Mouse (Mus musculus) liver, embryonic 16.5 days (tissue): ENCODE results near the gene Dcst2. TPM values are rescaled to one million over a fixed set of nuclear protein-coding genes. Genes with fewer than 3 reads are reported as not detected.

Experiments
- ATAC-seq: fragments of 200-750 bp; cut with Nextera tagmentation; 2 replicates; pipeline ENCODE4 v1.8.0; 2017; ENCODE audit warnings: low read depth, mild to moderate bottlenecking, moderate number of reproducible peaks, moderate library complexity
- H3K27ac ChIP-seq: fragments of 300-500 bp; sonication (generic); 2 replicates; pipeline ENCODE4 v1.5.1; 2014; ENCODE audit warnings: mild to moderate bottlenecking, low read length
- H3K27me3 ChIP-seq: fragments of 300-500 bp; sonication (generic); 2 replicates; pipeline ENCODE4 v1.6.1; 2014; ENCODE audit warnings: low read depth, low read length, mixed read lengths; ENCODE audit not compliant: control insufficient read depth, insufficient read depth
- H3K36me3 ChIP-seq: fragments of 300-500 bp; sonication (generic); 2 replicates; pipeline ENCODE4 v1.6.1; 2014; ENCODE audit warnings: mild to moderate bottlenecking; ENCODE audit not compliant: control insufficient read depth, insufficient read depth
- H3K4me1 ChIP-seq: fragments of 300-500 bp; sonication (generic); 2 replicates; pipeline ENCODE4 v1.6.1; 2014; ENCODE audit warnings: low read depth, low read length, mixed read lengths; ENCODE audit not compliant: control insufficient read depth
- H3K4me2 ChIP-seq: fragments of 300-500 bp; sonication (generic); 2 replicates; pipeline ENCODE4 v1.6.1; 2014; ENCODE audit warnings: low read depth, low read length, mixed read lengths
- H3K4me3 ChIP-seq: fragments of 300-500 bp; sonication (generic); 2 replicates; pipeline ENCODE4 v1.5.1; 2014; ENCODE audit warnings: low read depth, mild to moderate bottlenecking, low read length
- H3K9ac ChIP-seq: fragments of 300-500 bp; sonication (generic); 2 replicates; pipeline ENCODE4 v1.6.1; 2014; ENCODE audit warnings: low read depth, low read length
- H3K9me3 ChIP-seq: fragments of 300-500 bp; sonication (generic); replicated peaks from 2 replicates; pipeline ENCODE4 v1.6.1; 2016; ENCODE audit warnings: low read length; ENCODE audit not compliant: control insufficient read depth
- WGBS: fragments of 180-500 bp; shearing (Covaris S2); extraction: QIAGEN DNeasy Blood & Tissue Kit; methylation state at CpG from one replicate; pipeline ENCODE4 v1.1.7; 2014; ENCODE audit not compliant: insufficient replicate concordance; 5-methylcytosine and 5-hydroxymethylcytosine counted together
- polyA plus RNA-seq: library from polyadenylated mRNA; unstranded; fragments of >200 nt; fragmentation: Nextera tagmentation; extraction: Ambion mirVana; gene quantifications from 2 replicates; pipeline ENCODE4 v1.2.1, GENCODE M21; 2015

Gene Dcst2
- polyA plus RNA-seq: 0.05 TPM in 1 of 2 replicates, not detected in the other

DNA sequence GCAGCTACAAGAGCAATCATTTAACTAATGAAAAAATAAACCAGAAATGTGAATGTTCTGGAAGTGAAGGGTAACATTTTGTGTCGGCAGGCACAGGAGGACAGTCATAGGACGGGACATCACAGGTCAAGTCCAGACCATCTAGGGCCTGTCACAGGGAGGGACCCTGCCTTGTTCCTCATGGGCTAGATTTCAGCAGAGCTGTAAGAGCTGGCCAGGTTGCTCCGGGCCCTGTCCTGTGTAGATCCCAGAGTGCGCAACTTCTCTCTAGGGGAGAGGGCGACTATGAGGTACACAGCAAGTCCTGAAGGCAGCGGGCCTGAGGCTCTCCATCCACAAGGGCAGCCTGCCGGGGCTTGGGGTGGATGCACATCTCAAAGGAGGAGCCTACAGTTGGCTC lies at the start of gene Dcst2:
TSS of gene Dcst2 (plus strand) at position 301 of the 400 bp plus-strand sequence.
- no peak for ATAC-seq
- no peak within 1 kb of the TSS for H3K4me2 ChIP-seq
- no peaks in the 10 kb centered on the region for H3K9me3 ChIP-seq
- no peak within 1 kb of the TSS for H3K4me3 ChIP-seq
- H3K4me1 ChIP-seq: no peaks in the 10 kb centered on the region
- no peaks in the 10 kb centered on the region for H3K27me3 ChIP-seq
- no peaks in the 10 kb centered on the region for H3K36me3 ChIP-seq
- no peak within 1 kb of the TSS for H3K27ac ChIP-seq
- WGBS: 74% methylated on average over 7 of the region's 7 CpGs
- H3K9ac ChIP-seq: no peak within 1 kb of the TSS

DNA sequence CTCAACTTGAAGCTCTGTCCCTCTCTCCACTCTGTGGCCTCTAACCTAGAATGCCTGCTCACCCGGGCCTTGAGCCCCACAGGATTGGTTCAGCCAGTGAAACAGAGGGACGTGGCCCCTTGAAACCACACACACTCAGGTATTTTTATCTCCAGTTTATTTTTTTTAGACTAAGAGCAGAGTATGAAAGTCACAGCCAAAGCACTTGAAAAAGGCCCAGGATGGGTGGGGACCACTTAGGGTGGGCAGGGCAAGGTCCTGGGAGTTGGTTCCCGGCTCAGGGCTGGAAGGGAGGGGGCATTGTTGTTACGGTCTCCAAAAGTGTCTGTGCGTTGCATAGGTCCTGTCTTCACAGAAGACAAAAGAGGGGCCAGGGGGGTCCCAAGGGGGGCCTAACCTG lies 47.4 kb upstream of the Dcst2 start:
- WGBS: 58% methylated on average over 5 of the region's 5 CpGs
- Histone ChIP-seq H3K9me3 (no peaks in the 10 kb centered on the region), H3K36me3 (no peaks in the 10 kb centered on the region), H3K9ac (no peak overlapping the region), H3K27me3 (peaks cover 33% of the 10 kb centered on the region), H3K4me1 (peaks cover 9% of the 10 kb centered on the region), H3K27ac (no peak overlapping the region), H3K4me2 (no peak overlapping the region), H3K4me3 (no peak overlapping the region)
- ATAC-seq: no peak

DNA sequence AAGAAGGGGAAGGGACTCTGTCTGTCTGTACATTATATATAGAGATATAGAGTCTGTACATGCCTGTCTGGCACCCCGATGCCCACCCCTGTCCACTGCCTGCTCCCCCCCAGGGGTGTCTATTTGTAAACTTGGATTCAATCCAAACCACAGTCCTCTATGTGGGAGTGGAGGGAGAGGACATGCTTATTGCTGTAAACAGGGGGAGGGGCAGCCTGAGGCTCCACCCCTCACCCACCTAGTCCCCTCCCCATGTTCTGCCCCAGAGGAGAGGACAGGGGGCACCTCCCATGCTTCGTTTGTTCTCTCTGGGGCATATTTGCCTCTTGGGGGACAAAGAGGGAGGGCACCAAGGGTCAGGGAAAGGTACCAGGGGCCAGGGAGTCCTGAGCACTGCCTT lies 47.0 kb upstream of the Dcst2 start:
- Histone ChIP-seq H3K27me3 (peaks cover 37% of the 10 kb centered on the region), H3K4me2 (no peak overlapping the region), H3K4me3 (no peak overlapping the region), H3K27ac (no peak overlapping the region), H3K4me1 (peaks cover 12% of the 10 kb centered on the region), H3K9me3 (no peaks in the 10 kb centered on the region), H3K36me3 (no peaks in the 10 kb centered on the region), H3K9ac (no peak overlapping the region)
- no peak for ATAC-seq
- WGBS: 53% methylated on average over 2 of the region's 2 CpGs

DNA sequence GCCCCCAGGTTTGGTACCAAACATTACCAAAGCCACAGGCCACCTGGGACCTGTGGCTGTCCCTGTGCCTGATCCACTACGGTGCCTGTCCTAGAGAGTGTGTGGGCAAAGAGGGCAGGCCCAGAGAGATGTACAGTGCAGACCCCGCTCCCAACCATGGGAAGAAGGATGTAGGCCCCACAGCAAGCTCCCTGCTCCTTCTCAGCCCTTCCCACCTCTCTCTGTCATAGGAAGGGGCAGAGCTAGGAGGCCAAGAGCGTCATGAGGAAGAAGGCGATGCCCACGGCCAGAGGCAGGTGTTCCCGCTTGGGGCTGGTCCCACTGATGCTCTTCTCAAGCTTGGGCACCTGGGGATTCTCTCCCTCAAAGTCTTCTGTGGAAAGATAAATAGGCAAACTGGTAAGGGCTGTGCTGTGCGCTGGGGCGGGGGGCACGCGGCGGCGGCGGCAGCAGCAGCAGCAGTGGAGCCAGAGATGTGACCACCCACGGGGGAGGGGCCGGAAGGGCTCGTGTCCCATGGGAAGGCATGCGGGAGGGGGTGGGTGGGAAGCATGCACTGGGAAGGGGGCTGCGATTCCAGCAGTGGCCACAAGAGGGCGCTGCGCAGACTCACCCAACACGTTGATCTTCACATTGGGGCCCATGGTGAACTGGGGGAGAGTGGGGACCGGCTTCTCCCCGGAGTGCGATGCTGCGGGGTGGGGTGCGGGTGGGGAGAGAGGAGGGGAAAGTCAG lies 46.4 kb upstream of the Dcst2 start:
- Histone ChIP-seq H3K9ac (no peak overlapping the region), H3K36me3 (no peaks in the 10 kb centered on the region), H3K27ac (no peak overlapping the region), H3K4me3 (peak overlapping the region; percentile 29), H3K4me1 (peaks cover 12% of the 10 kb centered on the region), H3K9me3 (no peaks in the 10 kb centered on the region), H3K4me2 (peak overlapping the region; percentile 35), H3K27me3 (peaks cover 43% of the 10 kb centered on the region)
- ATAC-seq: peak; percentile 17; the same call in 1 of the 2 replicates
- WGBS: 6% methylated on average over 24 of the region's 26 CpGs

DNA sequence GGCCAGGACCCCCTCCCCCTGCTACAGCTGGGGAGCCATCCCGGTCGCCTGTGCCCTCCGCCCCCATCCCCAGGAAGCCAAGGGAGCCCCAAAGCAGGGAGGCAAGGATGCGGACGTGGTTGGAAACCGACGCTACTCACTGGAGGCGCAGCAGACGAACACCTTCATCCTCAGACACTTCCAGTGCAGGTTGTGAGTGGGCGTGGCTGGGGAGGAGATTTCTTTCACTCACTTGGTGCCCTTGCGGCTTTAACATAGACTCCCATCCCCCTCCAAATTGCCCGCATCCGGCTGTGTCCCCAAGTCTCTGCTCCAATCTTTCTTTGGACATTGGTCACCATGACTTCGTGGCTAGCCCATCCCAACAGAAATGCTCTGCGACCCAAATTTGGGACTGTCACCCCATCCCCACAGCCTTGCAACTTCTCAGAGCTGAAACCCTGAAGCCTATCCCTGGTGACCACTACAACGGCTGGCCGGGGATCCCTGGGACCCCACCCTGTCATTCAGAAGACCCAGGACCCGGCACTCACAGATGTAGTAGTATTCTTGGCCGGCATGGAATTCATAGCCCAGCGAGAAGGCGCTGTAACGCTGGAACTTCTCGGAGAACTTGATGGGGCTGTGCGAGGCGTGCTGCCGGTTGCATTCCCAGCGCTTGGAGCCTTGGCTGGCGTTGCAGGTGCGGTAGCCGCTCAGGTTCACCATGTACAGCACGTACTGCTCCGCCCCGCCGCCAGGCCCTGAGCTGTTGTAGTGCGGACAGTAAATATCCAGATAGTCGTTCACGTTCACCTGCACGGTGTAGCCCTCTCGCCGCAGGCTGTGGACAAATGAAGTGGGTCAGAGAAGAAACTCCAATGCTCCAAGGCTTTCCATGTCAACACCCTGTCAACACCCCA lies 45.6 kb upstream of the Dcst2 start:
- peak overlapping the region; percentile 29 for H3K4me3 ChIP-seq

DNA sequence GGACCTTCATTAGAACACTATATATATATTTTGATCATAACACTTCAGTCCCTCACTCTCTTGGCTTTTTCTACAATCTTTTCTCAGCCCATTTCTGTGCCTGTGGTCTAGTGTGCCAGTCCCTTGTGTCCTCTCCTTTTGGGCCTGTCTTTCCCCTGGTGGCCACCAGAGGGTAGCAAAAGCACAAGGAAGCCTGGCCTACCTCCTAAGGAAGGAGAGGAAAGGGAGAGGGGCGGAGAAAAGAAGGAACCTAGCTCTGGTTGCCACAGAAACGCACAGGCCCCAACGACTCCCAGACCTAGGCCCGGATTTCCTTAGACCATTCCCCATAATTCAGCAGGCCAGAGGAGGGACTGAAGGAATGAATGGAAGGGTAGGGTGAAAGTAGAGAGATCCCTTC lies 44.9 kb upstream of the Dcst2 start:
- Histone ChIP-seq H3K9ac (no peak overlapping the region), H3K36me3 (no peaks in the 10 kb centered on the region), H3K4me1 (peaks cover 26% of the 10 kb centered on the region), H3K4me3 (no peak overlapping the region), H3K4me2 (no peak overlapping the region), H3K27me3 (peaks cover 58% of the 10 kb centered on the region), H3K9me3 (no peaks in the 10 kb centered on the region), H3K27ac (no peak overlapping the region)
- ATAC-seq: peak; percentile 27; the same call in 1 of the 2 replicates
- WGBS: 3% methylated on average over 4 of the region's 4 CpGs

More for the DNA sequence above, 45.6 kb upstream of the Dcst2 start:
- Histone ChIP-seq H3K27ac (no peak overlapping the region), H3K9ac (no peak overlapping the region), H3K36me3 (no peaks in the 10 kb centered on the region), H3K4me2 (peak overlapping the region; percentile 35), H3K9me3 (no peaks in the 10 kb centered on the region), H3K4me1 (peaks cover 20% of the 10 kb centered on the region), H3K27me3 (peaks cover 51% of the 10 kb centered on the region)
- ATAC-seq: peak; percentile 69
- 10% methylated on average over 40 of the region's 40 CpGs for WGBS

DNA sequence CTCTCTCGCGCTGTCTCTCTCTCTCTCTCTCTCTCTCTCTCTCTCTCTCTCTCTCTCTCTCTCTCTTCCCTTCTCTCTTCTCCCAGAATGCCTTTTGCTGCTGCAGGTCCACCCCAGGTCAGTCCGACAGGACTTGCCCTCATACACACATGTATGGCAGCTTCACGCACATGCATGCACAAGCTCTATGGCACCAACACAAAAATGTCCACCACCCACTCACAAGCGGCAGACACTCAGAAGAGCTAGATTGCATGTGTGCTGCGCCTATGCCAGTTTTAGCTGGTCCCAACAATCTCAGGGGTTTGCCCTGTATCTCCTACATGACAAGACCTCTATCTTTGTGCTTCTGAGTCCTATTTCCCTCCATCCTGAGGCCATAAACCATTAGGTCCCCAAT lies 44.5 kb upstream of the Dcst2 start:
- Histone ChIP-seq H3K9ac (no peak overlapping the region), H3K4me2 (no peak overlapping the region), H3K27ac (no peak overlapping the region), H3K4me1 (peaks cover 29% of the 10 kb centered on the region), H3K36me3 (no peaks in the 10 kb centered on the region), H3K9me3 (no peaks in the 10 kb centered on the region), H3K27me3 (peaks cover 62% of the 10 kb centered on the region), H3K4me3 (no peak overlapping the region)
- no peak for ATAC-seq
- WGBS: 56% methylated on average over 6 of the region's 6 CpGs

DNA sequence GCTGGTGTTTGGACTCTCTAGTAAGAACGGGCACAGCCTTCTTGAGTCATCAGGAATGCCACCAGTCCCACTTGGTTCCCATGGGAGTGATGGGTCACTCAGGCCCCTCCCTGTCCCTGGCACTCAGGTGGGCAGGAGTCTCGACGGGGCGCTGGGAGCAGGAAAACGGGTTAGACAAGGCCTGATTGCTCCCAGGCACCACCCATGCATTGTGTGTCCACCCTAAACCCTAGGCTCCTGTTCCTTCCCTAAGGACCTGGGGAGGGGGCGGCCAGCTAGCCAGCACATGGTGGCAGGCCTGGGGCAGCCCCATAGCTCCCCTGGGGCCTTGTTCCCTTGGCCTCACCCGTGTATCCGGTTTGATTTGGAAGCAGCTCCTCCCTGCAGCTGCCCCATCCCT lies 43.5 kb upstream of the Dcst2 start:
- H3K27me3 ChIP-seq: peaks cover 73% of the 10 kb centered on the region
- no peak overlapping the region for H3K27ac ChIP-seq
- no peaks in the 10 kb centered on the region for H3K36me3 ChIP-seq
- no peak overlapping the region for H3K4me3 ChIP-seq
- WGBS: 68% methylated on average over 8 of the region's 8 CpGs
- no peak for ATAC-seq
- no peak overlapping the region for H3K4me2 ChIP-seq
- no peaks in the 10 kb centered on the region for H3K9me3 ChIP-seq
- no peak overlapping the region for H3K9ac ChIP-seq
- peaks cover 37% of the 10 kb centered on the region for H3K4me1 ChIP-seq
